Mouse (Mus musculus): ENCODE measurements around the gene Fcrla. TPM values are rescaled to one million over a fixed set of nuclear protein-coding genes. Genes with fewer than 3 reads are reported as not detected.
A peak's percentile ranks its signal among the peaks of the same experiment; 100 is the strongest.
"Not testable (repeated sequence)": the region's sequence is repeated elsewhere in the genome, so short reads cannot be mapped to it uniquely, and the experiment has no call there.

Gene Fcrla
- total RNA-seq (2017): 0.65 and 1.1 TPM in 2 replicates

DNA sequence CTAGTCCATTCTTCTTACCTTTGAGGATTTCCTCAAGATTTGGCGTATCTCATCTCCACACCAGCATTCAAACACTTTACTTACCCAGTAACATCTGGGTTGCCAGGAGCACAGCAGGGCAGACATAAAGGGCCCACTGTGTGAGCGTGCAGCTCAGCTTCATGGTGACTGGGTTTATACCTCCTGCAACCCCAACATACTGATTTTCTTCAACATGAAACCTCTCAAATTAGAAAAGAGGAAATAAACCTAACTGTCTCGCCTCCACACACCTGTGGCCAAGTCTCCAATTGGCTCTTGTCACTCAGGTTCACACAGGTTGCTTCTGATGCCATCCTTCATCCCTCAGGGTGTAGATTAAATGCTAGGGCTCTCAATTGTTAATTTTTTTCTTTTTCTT, at the start of gene Fcrla:
Gene Fcrla, minus strand, starts transcription at position 206 of the 400 bp plus-strand sequence.
- no peak for ATAC-seq (replicated peaks in 1 of 2; ENCODE audit: insufficient read depth in 1 of 2, low FRiP score in 2 of 2, low TSS enrichment in 1 of 2, low read depth in 1 of 2, poor library complexity in 2 of 2, severe bottlenecking in 2 of 2)

GRCm38 (mm10) chr1:170976447-170976846, 49.1 kb upstream of the Fcrla start, which contains the start of gene Fcgr2b:
Fcgr2b (minus strand) TSS chr1:170976547.
- no peak for ATAC-seq (replicated peaks in 1 of 2; ENCODE audit: insufficient read depth in 1 of 2, low FRiP score in 2 of 2, low TSS enrichment in 1 of 2, low read depth in 1 of 2, poor library complexity in 2 of 2, severe bottlenecking in 2 of 2)

GRCm38 (mm10) chr1:170975751-170976161, 48.4 kb upstream of the Fcrla start:
- ATAC-seq (replicated peaks in 1 of 2; ENCODE audit: insufficient read depth in 1 of 2, low FRiP score in 2 of 2, low TSS enrichment in 1 of 2, low read depth in 1 of 2, poor library complexity in 2 of 2, severe bottlenecking in 2 of 2): peak; percentile 79 to 89

GRCm38 (mm10) chr1:170975350-170975749, 48.0 kb upstream of the Fcrla start:
- ATAC-seq (replicated peaks in 1 of 2; ENCODE audit: insufficient read depth in 1 of 2, low FRiP score in 2 of 2, low TSS enrichment in 1 of 2, low read depth in 1 of 2, poor library complexity in 2 of 2, severe bottlenecking in 2 of 2): not testable (repeated sequence)

DNA sequence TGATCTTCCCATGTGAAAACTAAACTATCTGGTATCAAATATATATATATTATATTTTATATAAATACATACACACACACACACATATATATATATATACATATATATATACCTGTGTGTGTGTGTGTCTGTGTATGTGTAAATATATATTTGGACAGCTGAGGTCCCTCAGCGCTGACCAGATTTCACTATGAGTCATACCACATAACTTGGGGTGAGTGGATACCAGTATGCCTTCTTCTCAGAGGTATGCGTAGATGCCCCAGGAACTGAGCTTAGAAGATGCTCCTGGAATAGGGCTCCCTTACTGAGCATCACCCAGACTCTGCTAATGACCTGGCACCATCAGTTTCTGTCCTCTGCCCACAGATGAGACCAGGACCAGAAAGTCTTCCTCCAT, 47.4 kb upstream of the Fcrla start:
- no peak for ATAC-seq (replicated peaks in 1 of 2; ENCODE audit: insufficient read depth in 1 of 2, low FRiP score in 2 of 2, low TSS enrichment in 1 of 2, low read depth in 1 of 2, poor library complexity in 2 of 2, severe bottlenecking in 2 of 2)

- no peak for ATAC-seq (replicated peaks in 1 of 2; ENCODE audit: insufficient read depth in 1 of 2, low FRiP score in 2 of 2, low TSS enrichment in 1 of 2, low read depth in 1 of 2, poor library complexity in 2 of 2, severe bottlenecking in 2 of 2)
These were observed 46.8 kb upstream of the Fcrla start for GRCm38 (mm10) chr1:170974171-170974570.

DNA sequence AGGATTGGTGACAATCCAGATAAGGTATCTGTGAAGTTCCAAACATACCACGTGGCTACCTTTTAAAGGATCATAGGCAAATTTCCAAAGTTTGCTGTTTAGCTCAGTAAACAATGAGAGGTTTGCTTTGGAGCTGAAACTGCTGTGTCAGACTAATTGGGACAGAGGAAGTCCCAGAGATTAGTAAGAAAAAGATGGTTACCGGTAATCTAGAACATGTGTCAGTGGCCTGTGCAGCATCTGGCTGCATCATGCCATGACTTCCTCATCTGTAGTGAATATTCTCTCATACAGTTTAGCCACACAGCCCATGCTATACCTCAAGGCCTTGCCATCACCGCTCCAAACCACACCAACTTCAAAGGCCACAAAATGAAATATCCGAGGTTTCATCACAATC, 45.6 kb upstream of the Fcrla start:
- ATAC-seq (replicated peaks in 1 of 2; ENCODE audit: insufficient read depth in 1 of 2, low FRiP score in 2 of 2, low TSS enrichment in 1 of 2, low read depth in 1 of 2, poor library complexity in 2 of 2, severe bottlenecking in 2 of 2): peak; percentile 22 to 81; a peak in 2 of 4 replicates

DNA sequence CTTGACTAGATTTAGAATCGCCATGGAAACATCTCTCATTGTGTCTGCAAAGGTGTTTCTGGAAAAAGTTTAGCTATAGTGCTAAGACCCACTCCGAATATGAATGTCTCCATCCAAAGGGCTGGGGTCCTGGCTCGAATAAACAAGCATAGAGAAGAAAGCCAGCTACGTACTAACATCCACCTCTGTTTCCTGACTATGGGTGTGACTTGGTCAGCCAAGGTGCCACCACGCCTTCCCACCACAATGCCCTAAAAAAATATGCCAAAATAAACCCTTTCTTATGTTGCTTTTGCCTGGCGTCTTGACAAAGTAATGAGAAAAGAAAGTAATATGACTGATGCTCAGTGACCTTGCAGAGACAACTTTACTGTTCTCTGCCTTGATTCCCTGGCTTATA, 45.1 kb upstream of the Fcrla start:
- no peak for ATAC-seq (replicated peaks in 1 of 2; ENCODE audit: insufficient read depth in 1 of 2, low FRiP score in 2 of 2, low TSS enrichment in 1 of 2, low read depth in 1 of 2, poor library complexity in 2 of 2, severe bottlenecking in 2 of 2)

DNA sequence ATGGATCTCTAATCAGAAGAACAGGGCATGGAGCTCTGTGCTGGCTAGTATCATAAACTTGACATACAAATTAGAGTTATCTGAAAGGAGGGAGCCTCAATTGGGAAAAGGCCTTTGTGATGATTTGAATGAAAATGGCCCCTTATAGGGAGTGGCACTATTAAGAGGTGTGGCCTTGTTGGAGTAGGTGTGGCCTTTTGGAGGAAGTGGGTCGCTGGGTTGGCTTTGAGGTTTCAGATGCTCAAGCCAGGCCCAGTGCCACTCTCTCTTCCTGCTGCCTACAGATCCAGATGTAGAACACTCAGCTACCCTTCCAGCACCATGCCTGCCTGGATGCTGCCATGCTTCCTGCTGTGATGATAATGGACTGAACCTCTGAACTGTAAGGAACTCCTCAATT, 41.2 kb upstream of the Fcrla start:
- no peak for ATAC-seq (replicated peaks in 1 of 2; ENCODE audit: insufficient read depth in 1 of 2, low FRiP score in 2 of 2, low TSS enrichment in 1 of 2, low read depth in 1 of 2, poor library complexity in 2 of 2, severe bottlenecking in 2 of 2)

GRCm38 (mm10) chr1:170967581-170967980, 40.2 kb upstream of the Fcrla start:
- ATAC-seq (replicated peaks in 1 of 2; ENCODE audit: insufficient read depth in 1 of 2, low FRiP score in 2 of 2, low TSS enrichment in 1 of 2, low read depth in 1 of 2, poor library complexity in 2 of 2, severe bottlenecking in 2 of 2): peak in 1 of 2 experiments; percentile 58; a peak in 1 of 4 replicates

- no peak for ATAC-seq (replicated peaks in 1 of 2; ENCODE audit: insufficient read depth in 1 of 2, low FRiP score in 2 of 2, low TSS enrichment in 1 of 2, low read depth in 1 of 2, poor library complexity in 2 of 2, severe bottlenecking in 2 of 2)
These were observed 35.7 kb upstream of the Fcrla start for GRCm38 (mm10) chr1:170963087-170963486.

- ATAC-seq (replicated peaks in 1 of 2; ENCODE audit: insufficient read depth in 1 of 2, low FRiP score in 2 of 2, low TSS enrichment in 1 of 2, low read depth in 1 of 2, poor library complexity in 2 of 2, severe bottlenecking in 2 of 2): no peak
These were observed 34.9 kb upstream of the Fcrla start for GRCm38 (mm10) chr1:170962301-170962700.

GRCm38 (mm10) chr1:170961101-170961500, 33.7 kb upstream of the Fcrla start:
- ATAC-seq (replicated peaks in 1 of 2; ENCODE audit: insufficient read depth in 1 of 2, low FRiP score in 2 of 2, low TSS enrichment in 1 of 2, low read depth in 1 of 2, poor library complexity in 2 of 2, severe bottlenecking in 2 of 2): no peak

- no peak for ATAC-seq (replicated peaks in 1 of 2; ENCODE audit: insufficient read depth in 1 of 2, low FRiP score in 2 of 2, low TSS enrichment in 1 of 2, low read depth in 1 of 2, poor library complexity in 2 of 2, severe bottlenecking in 2 of 2)
These were observed 32.4 kb upstream of the Fcrla start for GRCm38 (mm10) chr1:170959791-170960190.

DNA sequence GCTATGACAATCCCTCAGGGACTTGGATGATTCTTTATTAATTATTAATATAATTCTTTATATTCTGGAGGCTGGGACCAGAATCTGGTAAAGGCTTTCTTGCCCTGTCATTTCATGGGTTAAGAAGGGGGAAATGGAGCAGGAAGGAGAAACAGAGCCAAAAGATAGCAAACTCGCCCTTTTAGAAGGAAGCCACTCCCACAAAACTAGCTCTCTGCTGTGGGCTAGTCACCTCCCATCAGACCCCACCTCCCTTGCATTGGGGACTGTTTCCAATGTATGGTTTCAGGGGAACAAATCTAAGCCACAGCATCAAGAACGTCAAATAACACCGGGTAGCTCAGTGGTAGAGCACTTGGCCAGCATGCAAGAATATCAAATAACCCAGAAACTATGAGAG, 30.8 kb upstream of the Fcrla start:
- ATAC-seq (replicated peaks in 1 of 2; ENCODE audit: insufficient read depth in 1 of 2, low FRiP score in 2 of 2, low TSS enrichment in 1 of 2, low read depth in 1 of 2, poor library complexity in 2 of 2, severe bottlenecking in 2 of 2): no peak

DNA sequence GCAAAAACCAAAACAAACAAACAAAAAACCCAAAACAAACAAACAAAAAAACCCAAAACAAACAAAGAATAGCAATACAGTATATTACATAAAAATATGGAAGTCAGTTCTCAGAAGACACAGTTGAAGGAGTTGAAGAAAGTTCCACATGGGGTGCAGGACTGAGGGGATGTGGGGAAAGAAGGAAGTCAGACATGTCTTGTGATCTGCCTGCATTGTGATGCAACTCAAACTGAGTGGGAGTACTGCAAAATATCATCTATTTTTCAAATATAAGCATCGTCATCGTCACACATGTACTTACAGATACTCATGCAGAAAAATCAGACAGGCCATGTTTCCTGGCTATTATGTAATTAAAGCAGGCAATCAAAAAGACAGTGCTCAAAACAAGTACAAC, 25.8 kb upstream of the Fcrla start:
- ATAC-seq (replicated peaks in 1 of 2; ENCODE audit: insufficient read depth in 1 of 2, low FRiP score in 2 of 2, low TSS enrichment in 1 of 2, low read depth in 1 of 2, poor library complexity in 2 of 2, severe bottlenecking in 2 of 2): peak; percentile 49 to 56; a peak in 2 of 4 replicates

GRCm38 (mm10) chr1:170950772-170951171, 23.4 kb upstream of the Fcrla start:
- no peak for ATAC-seq (replicated peaks in 1 of 2; ENCODE audit: insufficient read depth in 1 of 2, low FRiP score in 2 of 2, low TSS enrichment in 1 of 2, low read depth in 1 of 2, poor library complexity in 2 of 2, severe bottlenecking in 2 of 2)

DNA sequence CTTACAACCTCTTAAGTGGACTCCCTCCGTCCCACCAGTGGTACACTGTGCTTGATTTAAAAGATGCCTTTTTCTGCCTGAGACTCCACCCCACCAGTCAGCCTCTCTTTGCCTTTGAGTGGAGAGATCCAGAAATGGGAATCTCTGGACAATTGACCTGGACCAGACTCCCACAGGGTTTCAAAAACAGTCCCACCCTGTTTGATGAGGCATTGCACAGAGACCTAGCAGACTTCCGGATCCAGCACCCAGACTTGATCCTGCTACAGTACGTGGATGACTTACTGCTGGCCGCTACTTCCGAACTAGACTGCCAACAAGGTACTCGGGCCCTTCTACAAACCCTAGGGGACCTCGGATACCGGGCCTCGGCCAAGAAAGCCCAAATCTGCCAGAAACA, 17.5 kb upstream of the Fcrla start:
- ATAC-seq (replicated peaks in 1 of 2; ENCODE audit: insufficient read depth in 1 of 2, low FRiP score in 2 of 2, low TSS enrichment in 1 of 2, low read depth in 1 of 2, poor library complexity in 2 of 2, severe bottlenecking in 2 of 2): not testable (repeated sequence)

- not testable (repeated sequence) for ATAC-seq (replicated peaks in 1 of 2; ENCODE audit: insufficient read depth in 1 of 2, low FRiP score in 2 of 2, low TSS enrichment in 1 of 2, low read depth in 1 of 2, poor library complexity in 2 of 2, severe bottlenecking in 2 of 2)
These were observed 16.8 kb upstream of the Fcrla start for GRCm38 (mm10) chr1:170944151-170944550.

GRCm38 (mm10) chr1:170939255-170939654, 11.9 kb upstream of the Fcrla start:
- ATAC-seq (replicated peaks in 1 of 2; ENCODE audit: insufficient read depth in 1 of 2, low FRiP score in 2 of 2, low TSS enrichment in 1 of 2, low read depth in 1 of 2, poor library complexity in 2 of 2, severe bottlenecking in 2 of 2): no peak
